Mouse (Mus musculus) lung, postnatal 0 days (tissue): ENCODE data around the gene Upb1. TPM values are rescaled to one million over a fixed set of nuclear protein-coding genes. Genes with fewer than 3 reads are reported as not detected.

Source experiments
- ATAC-seq: fragments of 200-750 bp; cut with Nextera tagmentation; 2 replicates; pipeline ENCODE4 v1.8.0; 2017; ENCODE audit warnings: moderate library complexity
- DNase-seq: peaks from one replicate; pipeline ENCODE4 v3.0.0-alpha.2; 2016; ENCODE audit warnings: low spot score
- H3K27ac ChIP-seq: fragments of 300-500 bp; sonication (generic); 2 replicates; pipeline ENCODE4 v1.5.1; 2014; ENCODE audit warnings: antibody characterized with exemption, mild to moderate bottlenecking, low read length, mixed read lengths
- H3K27me3 ChIP-seq: fragments of 300-500 bp; sonication (generic); replicated peaks from 2 replicates; pipeline ENCODE4 v1.6.1; 2014; ENCODE audit warnings: low read length, mixed read lengths; ENCODE audit not compliant: insufficient read depth
- H3K36me3 ChIP-seq: fragments of 300-500 bp; sonication (generic); 2 replicates; pipeline ENCODE4 v1.6.1; 2014; ENCODE audit warnings: low read length, mixed read lengths; ENCODE audit not compliant: insufficient read depth
- H3K4me1 ChIP-seq: fragments of 300-500 bp; sonication (generic); 2 replicates; pipeline ENCODE4 v1.6.1; 2014; ENCODE audit warnings: antibody characterized with exemption, low read depth, low read length, mixed read lengths; ENCODE audit not compliant: insufficient read depth
- H3K4me2 ChIP-seq: fragments of 300-500 bp; sonication (generic); replicated peaks from 2 replicates; pipeline ENCODE4 v1.6.1; 2014; ENCODE audit warnings: low read depth, mild to moderate bottlenecking, low read length, moderate library complexity, mixed read lengths
- H3K4me3 ChIP-seq: fragments of 300-500 bp; sonication (generic); 2 replicates; pipeline ENCODE4 v1.5.1; 2014; ENCODE audit warnings: low read depth, low read length
- H3K9ac ChIP-seq: fragments of 300-500 bp; sonication (generic); replicated peaks from 2 replicates; pipeline ENCODE4 v1.6.1; 2014; ENCODE audit warnings: low read depth, mild to moderate bottlenecking
- H3K9me3 ChIP-seq: fragments of 300-500 bp; sonication (generic); 2 replicates; pipeline ENCODE4 v1.6.1; 2016; ENCODE audit warnings: low read length, mixed read lengths
- CTCF ChIP-seq: IDR thresholded peaks from 2 replicates; pipeline ENCODE4 v1.5.1; 2016; ENCODE audit warnings: antibody characterized with exemption, mild to moderate bottlenecking
- EP300 ChIP-seq: IDR thresholded peaks from 2 replicates; pipeline ENCODE4 v1.6.1; 2016; ENCODE audit warnings: antibody characterized with exemption, mild to moderate bottlenecking, control low read depth
- WGBS: fragments of 180-500 bp; shearing (Covaris S2); extraction: QIAGEN DNeasy Blood & Tissue Kit; methylation state at CpG from one replicate; pipeline ENCODE4 v1.1.7; 2014; 5-methylcytosine and 5-hydroxymethylcytosine counted together
- polyA plus RNA-seq: library from polyadenylated mRNA; unstranded; fragments of >200 nt; fragmentation: Nextera tagmentation; extraction: Ambion mirVana; gene quantifications from 2 replicates; pipeline ENCODE4 v1.2.1, GENCODE M21; 2015

Upb1 gene
- polyA plus RNA-seq, 1 experiment from 2014 or later: 0.33 TPM

DNA sequence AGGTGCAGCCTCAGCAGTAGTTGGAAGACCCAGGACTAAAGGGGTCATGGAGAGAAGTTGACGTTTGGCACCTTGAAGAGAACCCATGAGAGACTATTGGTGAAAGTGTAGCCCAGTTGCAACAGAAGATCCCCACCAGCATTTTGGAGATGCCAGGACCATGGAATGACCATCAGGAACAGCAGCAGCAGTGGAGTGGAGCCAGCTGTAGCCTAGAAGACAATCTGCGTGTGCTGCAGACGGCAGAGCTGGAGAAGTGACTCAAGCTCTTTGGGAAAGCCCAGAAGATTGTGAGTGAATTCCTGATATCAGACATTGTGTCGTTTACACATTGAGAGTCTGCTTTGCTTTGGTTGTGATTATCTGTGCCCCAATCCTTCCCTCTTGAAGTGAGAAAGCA, 80.8 kb downstream of the Upb1 start:
- Histone ChIP-seq H3K9ac (no peak overlapping the region), H3K36me3 (no peaks in the 10 kb centered on the region), H3K4me3 (no peak overlapping the region), H3K27ac (no peak overlapping the region), H3K4me2 (no peak overlapping the region), H3K27me3 (no peaks in the 10 kb centered on the region), H3K9me3 (no peaks in the 10 kb centered on the region), H3K4me1 (peaks cover 3% of the 10 kb centered on the region; the same call in 1 of the 2 replicates)
- DNase-seq (peak; percentile 59), ATAC-seq (no peak)
- TF ChIP-seq EP300: no peak
- no peak for TF ChIP-seq CTCF
- WGBS: 77% methylated on average over 4 of the region's 4 CpGs

DNA sequence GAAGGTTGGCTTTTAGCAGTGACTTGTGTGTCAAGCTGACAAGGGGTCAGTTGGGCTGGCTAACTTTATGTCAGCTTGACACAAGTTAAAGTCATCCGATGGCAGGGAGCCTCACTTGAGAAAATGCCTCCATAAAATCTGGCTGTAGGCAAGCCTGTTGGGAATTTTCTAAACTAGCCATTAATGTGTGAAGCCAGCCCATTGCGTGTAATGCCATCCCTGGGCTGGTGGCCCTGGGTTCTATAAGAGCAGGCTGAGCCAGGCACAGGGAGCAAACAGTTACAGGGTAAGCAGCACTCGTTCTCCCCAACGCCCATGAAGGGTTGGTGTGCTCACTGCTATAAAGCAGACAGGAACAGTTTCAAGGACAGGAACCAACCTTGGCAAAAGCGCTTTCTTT, 81.4 kb downstream of the Upb1 start:
- no peak for TF ChIP-seq CTCF
- no peak for TF ChIP-seq EP300
- Histone ChIP-seq H3K9ac (no peak overlapping the region), H3K36me3 (no peaks in the 10 kb centered on the region), H3K4me2 (no peak overlapping the region), H3K4me3 (no peak overlapping the region), H3K4me1 (peaks cover 3% of the 10 kb centered on the region; the same call in 1 of the 2 replicates), H3K27me3 (no peaks in the 10 kb centered on the region), H3K27ac (no peak overlapping the region), H3K9me3 (no peaks in the 10 kb centered on the region)
- ATAC-seq: no peak
- WGBS: 75% methylated on average over 5 of the region's 5 CpGs
- no peak for DNase-seq

GRCm38 (mm10) chr10:75482919-75483483, 82.1 kb downstream of the Upb1 start:
- Histone ChIP-seq H3K9ac (no peak overlapping the region), H3K36me3 (no peaks in the 10 kb centered on the region), H3K27ac (no peak overlapping the region), H3K4me1 (peaks cover 3% of the 10 kb centered on the region; the same call in 1 of the 2 replicates), H3K4me2 (no peak overlapping the region), H3K4me3 (no peak overlapping the region), H3K27me3 (no peaks in the 10 kb centered on the region), H3K9me3 (no peaks in the 10 kb centered on the region)
- ATAC-seq (no peak), DNase-seq (no peak)
- WGBS: 90% methylated on average over 11 of the region's 11 CpGs
- TF ChIP-seq CTCF (no peak), EP300 (no peak)

DNA sequence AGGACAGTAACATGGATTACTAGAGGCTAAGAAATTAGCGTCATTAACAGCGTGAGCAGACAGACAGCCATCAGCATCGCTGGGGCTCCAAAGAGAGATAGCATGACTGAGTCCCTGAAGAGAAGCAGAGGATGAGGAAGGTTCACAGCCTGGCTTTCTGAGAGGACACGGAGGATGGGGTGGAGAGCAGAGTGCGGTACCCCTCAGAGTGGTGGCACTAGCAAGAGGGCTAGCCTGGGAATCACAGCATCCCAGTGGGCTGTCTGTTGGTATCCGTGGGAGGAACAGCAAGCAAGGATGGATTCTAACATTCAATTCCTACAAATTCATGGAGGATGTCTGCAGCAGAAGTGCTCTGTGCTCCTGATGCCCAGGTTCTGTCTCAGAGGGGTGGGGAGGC, 83.2 kb downstream of the Upb1 start:
- WGBS: 89% methylated on average over 6 of the region's 6 CpGs
- Histone ChIP-seq H3K9ac (no peak overlapping the region), H3K4me3 (no peak overlapping the region), H3K36me3 (no peaks in the 10 kb centered on the region), H3K4me2 (no peak overlapping the region), H3K27ac (no peak overlapping the region), H3K27me3 (no peaks in the 10 kb centered on the region), H3K9me3 (no peaks in the 10 kb centered on the region), H3K4me1 (peaks cover 3% of the 10 kb centered on the region; the same call in 1 of the 2 replicates)
- ATAC-seq: no peak
- DNase-seq: no peak
- TF ChIP-seq CTCF (no peak), EP300 (no peak)

DNA sequence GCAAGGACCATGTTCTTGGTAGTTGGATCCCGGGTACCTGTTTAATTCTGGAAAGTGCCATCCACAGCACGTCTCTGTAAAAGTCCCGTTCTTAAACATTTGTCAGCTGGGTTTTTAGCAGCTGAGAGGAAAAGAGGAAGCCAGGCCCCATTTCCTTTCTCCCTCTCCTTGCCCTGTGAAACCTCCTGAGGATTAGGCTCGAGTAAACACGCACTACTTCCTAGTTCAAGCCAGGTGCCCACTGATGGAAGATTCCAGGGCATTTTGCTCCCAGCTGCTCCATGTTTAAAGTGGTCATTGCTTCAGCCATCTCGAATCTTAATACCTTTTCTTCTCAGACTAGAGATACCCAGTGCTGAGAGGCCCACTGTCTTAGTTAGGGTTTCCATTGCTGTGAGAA, 83.9 kb downstream of the Upb1 start:
- H3K27ac ChIP-seq: no peak overlapping the region
- H3K4me3 ChIP-seq: no peak overlapping the region
- H3K9me3 ChIP-seq: no peaks in the 10 kb centered on the region
- no peak overlapping the region for H3K9ac ChIP-seq
- peaks cover 3% of the 10 kb centered on the region; the same call in 1 of the 2 replicates for H3K4me1 ChIP-seq
- DNase-seq: no peak
- no peaks in the 10 kb centered on the region for H3K36me3 ChIP-seq
- H3K27me3 ChIP-seq: no peaks in the 10 kb centered on the region
- no peak for TF ChIP-seq CTCF
- H3K4me2 ChIP-seq: no peak overlapping the region
- 54% methylated on average over 6 of the region's 6 CpGs for WGBS
- no peak for ATAC-seq

- H3K36me3 ChIP-seq: no peaks in the 10 kb centered on the region
- peak; percentile 86 for DNase-seq
- peaks cover 3% of the 10 kb centered on the region; the same call in 1 of the 2 replicates for H3K4me1 ChIP-seq
- H3K4me2 ChIP-seq: no peak overlapping the region
- WGBS: 48% methylated on average over 9 of the region's 9 CpGs
- peak; percentile 59 for ATAC-seq
- H3K4me3 ChIP-seq: no peak overlapping the region
- no peak overlapping the region for H3K27ac ChIP-seq
- no peaks in the 10 kb centered on the region for H3K9me3 ChIP-seq
- H3K9ac ChIP-seq: no peak overlapping the region
- H3K27me3 ChIP-seq: no peaks in the 10 kb centered on the region
- no peak for TF ChIP-seq EP300
- TF ChIP-seq CTCF: peak; percentile 95
These were observed 85.4 kb downstream of the Upb1 start for GRCm38 (mm10) chr10:75486086-75486979.
